Mouse (Mus musculus): ENCODE results near the gene Osbpl3. TPM values are rescaled to one million over a fixed set of nuclear protein-coding genes. Genes with fewer than 3 reads are reported as not detected.
A peak's percentile ranks its signal among the peaks of the same experiment; 100 is the strongest.

Gene Osbpl3
- polyA plus RNA-seq, 1 experiment = 9.6 TPM

- H3K27ac ChIP-seq (ENCODE audit: insufficient read depth, low read length) = no peak overlapping the region
- H3K4me1 ChIP-seq (ENCODE audit: control insufficient read depth, insufficient read depth, low read length) = peaks cover 3% of the 10 kb centered on the region; the same call in 1 of the 2 replicates
- no peak for DNase-seq
- 71% methylated on average over 5 of the region's 5 CpGs for WGBS
- H3K27me3 ChIP-seq (ENCODE audit: control insufficient read depth, insufficient read depth, low read length) = no peaks in the 10 kb centered on the region
- TF ChIP-seq CTCF (IDR thresholded peaks at IDR 0.05; ENCODE audit: borderline replicate concordance, insufficient read depth, low read depth, low read length) (no peak), POLR2A (IDR thresholded peaks at IDR 0.05; ENCODE audit: borderline replicate concordance, insufficient read depth, low read length) (no peak)
- no peak overlapping the region for H3K4me3 ChIP-seq (replicated peaks; ENCODE audit: insufficient read depth, low read depth, low read length)
Observed at GRCm38 (mm10) chr6:50460646-50461045, 4.6 kb upstream of the Osbpl3 start.

- no peak for DNase-seq
Observed at GRCm38 (mm10) chr6:50460246-50460645, 4.2 kb upstream of the Osbpl3 start.

GRCm38 (mm10) chr6:50459271-50459670 lies 3.3 kb upstream of the Osbpl3 start:
- no peak overlapping the region for H3K4me3 ChIP-seq (replicated peaks; ENCODE audit: insufficient read depth, low read depth, low read length)
- no peaks in the 10 kb centered on the region for H3K27me3 ChIP-seq (ENCODE audit: control insufficient read depth, insufficient read depth, low read length)
- peaks cover 3% of the 10 kb centered on the region; the same call in 1 of the 2 replicates for H3K4me1 ChIP-seq (ENCODE audit: control insufficient read depth, insufficient read depth, low read length)
- WGBS = 84% methylated on average over 5 of the region's 5 CpGs
- no peak for DNase-seq
- no peak overlapping the region for H3K27ac ChIP-seq (ENCODE audit: insufficient read depth, low read length)
- no peak for TF ChIP-seq CTCF (IDR thresholded peaks at IDR 0.05; ENCODE audit: borderline replicate concordance, insufficient read depth, low read depth, low read length)
- TF ChIP-seq POLR2A (IDR thresholded peaks at IDR 0.05; ENCODE audit: borderline replicate concordance, insufficient read depth, low read length) = no peak

More at GRCm38 (mm10) chr6:50460246-50460645, 4.2 kb upstream of the Osbpl3 start:
- TF ChIP-seq CTCF (IDR thresholded peaks at IDR 0.05; ENCODE audit: borderline replicate concordance, insufficient read depth, low read depth, low read length) (no peak), POLR2A (IDR thresholded peaks at IDR 0.05; ENCODE audit: borderline replicate concordance, insufficient read depth, low read length) (no peak)
- Histone ChIP-seq H3K27me3 (ENCODE audit: control insufficient read depth, insufficient read depth, low read length) (no peaks in the 10 kb centered on the region), H3K4me3 (replicated peaks; ENCODE audit: insufficient read depth, low read depth, low read length) (no peak overlapping the region), H3K4me1 (ENCODE audit: control insufficient read depth, insufficient read depth, low read length) (peaks cover 3% of the 10 kb centered on the region; the same call in 1 of the 2 replicates), H3K27ac (ENCODE audit: insufficient read depth, low read length) (no peak overlapping the region)

- TF ChIP-seq POLR2A (IDR thresholded peaks at IDR 0.05; ENCODE audit: borderline replicate concordance, insufficient read depth, low read length) (no peak), CTCF (IDR thresholded peaks at IDR 0.05; ENCODE audit: borderline replicate concordance, insufficient read depth, low read depth, low read length) (no peak)
- no peaks in the 10 kb centered on the region for H3K27me3 ChIP-seq (ENCODE audit: control insufficient read depth, insufficient read depth, low read length)
- no peak for DNase-seq
- peaks cover 5% of the 10 kb centered on the region; the same call in 1 of the 2 replicates for H3K4me1 ChIP-seq (ENCODE audit: control insufficient read depth, insufficient read depth, low read length)
- H3K27ac ChIP-seq (ENCODE audit: insufficient read depth, low read length) = no peak overlapping the region
- no peak overlapping the region for H3K4me3 ChIP-seq (replicated peaks; ENCODE audit: insufficient read depth, low read depth, low read length)
- WGBS = 91% methylated on average over 12 of the region's 12 CpGs
Observed at GRCm38 (mm10) chr6:50457551-50458348, 1.7 kb upstream of the Osbpl3 start.

GRCm38 (mm10) chr6:50456706-50457105 lies 705 bp upstream of the Osbpl3 start:
- Histone ChIP-seq H3K4me1 (ENCODE audit: control insufficient read depth, insufficient read depth, low read length) (peaks cover 5% of the 10 kb centered on the region; the same call in 1 of the 2 replicates), H3K4me3 (replicated peaks; ENCODE audit: insufficient read depth, low read depth, low read length) (peak overlapping the region; percentile 34), H3K27ac (ENCODE audit: insufficient read depth, low read length) (no peak overlapping the region), H3K27me3 (ENCODE audit: control insufficient read depth, insufficient read depth, low read length) (no peaks in the 10 kb centered on the region)
- DNase-seq = peak; percentile 40 to 51
- 12% methylated on average over 14 of the region's 14 CpGs for WGBS
- TF ChIP-seq POLR2A (IDR thresholded peaks at IDR 0.05; ENCODE audit: borderline replicate concordance, insufficient read depth, low read length) (no peak), CTCF (IDR thresholded peaks at IDR 0.05; ENCODE audit: borderline replicate concordance, insufficient read depth, low read depth, low read length) (no peak)

- Histone ChIP-seq H3K27ac (ENCODE audit: insufficient read depth, low read length) (peak overlapping the region; percentile 37; the same call in 1 of the 2 replicates), H3K4me3 (replicated peaks; ENCODE audit: insufficient read depth, low read depth, low read length) (peak overlapping the region; percentile 85), H3K27me3 (ENCODE audit: control insufficient read depth, insufficient read depth, low read length) (no peaks in the 10 kb centered on the region), H3K4me1 (ENCODE audit: control insufficient read depth, insufficient read depth, low read length) (peaks cover 5% of the 10 kb centered on the region; the same call in 1 of the 2 replicates)
- DNase-seq = peak; percentile 68 to 70
- TF ChIP-seq CTCF (IDR thresholded peaks at IDR 0.05; ENCODE audit: borderline replicate concordance, insufficient read depth, low read depth, low read length) (no peak), POLR2A (IDR thresholded peaks at IDR 0.05; ENCODE audit: borderline replicate concordance, insufficient read depth, low read length) (no peak)
- WGBS = under 1% methylated on average over 39 of the region's 39 CpGs
Observed at GRCm38 (mm10) chr6:50455102-50455828, 736 bp downstream of the Osbpl3 start.

- Histone ChIP-seq H3K4me1 (ENCODE audit: control insufficient read depth, insufficient read depth, low read length) (peaks cover 5% of the 10 kb centered on the region; the same call in 1 of the 2 replicates), H3K4me3 (replicated peaks; ENCODE audit: insufficient read depth, low read depth, low read length) (no peak overlapping the region), H3K27me3 (ENCODE audit: control insufficient read depth, insufficient read depth, low read length) (no peaks in the 10 kb centered on the region), H3K27ac (ENCODE audit: insufficient read depth, low read length) (no peak overlapping the region)
- 85% methylated on average over 6 of the region's 6 CpGs for WGBS
- DNase-seq = no peak
- TF ChIP-seq POLR2A (IDR thresholded peaks at IDR 0.05; ENCODE audit: borderline replicate concordance, insufficient read depth, low read length) = no peak
- TF ChIP-seq CTCF (IDR thresholded peaks at IDR 0.05; ENCODE audit: borderline replicate concordance, insufficient read depth, low read depth, low read length) = no peak
Observed at GRCm38 (mm10) chr6:50453651-50454050, 2.4 kb downstream of the Osbpl3 start.
